Mouse (Mus musculus) brain, embryonic 14.5 days (tissue): Measurements from ENCODE around the gene Unc5cl. TPM values are rescaled to one million over a fixed set of nuclear protein-coding genes. Genes with fewer than 3 reads are reported as not detected.

Experiments used
- DNase-seq: peaks from one replicate; pipeline ENCODE4 v3.0.0-alpha.2; 2011; ENCODE audit warnings: low read depth
- CTCF ChIP-seq: fragments of 200-500 bp; IDR thresholded peaks from 2 replicates; pipeline ENCODE4 v1.5.1; 2012; ENCODE audit warnings: inconsistent platforms, mild to moderate bottlenecking, moderate library complexity, borderline replicate concordance; ENCODE audit not compliant: insufficient read depth, insufficient read length; ENCODE audit errors: extremely low read depth
- POLR2A ChIP-seq: fragments of 200-500 bp; IDR thresholded peaks from 2 replicates; pipeline ENCODE4 v1.6.1; 2012; ENCODE audit warnings: mild to moderate bottlenecking, inconsistent platforms, borderline replicate concordance; ENCODE audit not compliant: poor library complexity, insufficient read depth, insufficient read length, severe bottlenecking; ENCODE audit errors: extremely low read depth
- polyA plus RNA-seq: library from polyadenylated mRNA; depleted of rRNA; stranded (reverse); fragments of >200 nt; gene quantifications from 2 replicates; pipeline ENCODE4 v1.2.3, GENCODE M21; 2012

Gene Unc5cl
- polyA plus RNA-seq, 1 experiment = 0.14 TPM

GRCm38 (mm10) chr17:48523056-48523455 is 68.4 kb downstream of the Unc5cl start:
- no peak for TF ChIP-seq CTCF
- TF ChIP-seq POLR2A = no peak
- DNase-seq = no peak

- TF ChIP-seq POLR2A = no peak
- TF ChIP-seq CTCF = no peak
- peak; percentile 46 for DNase-seq
Measured at GRCm38 (mm10) chr17:48533844-48534705, 79.4 kb downstream of the Unc5cl start.

- peak; percentile 42 for DNase-seq
Measured at GRCm38 (mm10) chr17:48538328-48538727, 83.6 kb downstream of the Unc5cl start.

DNA sequence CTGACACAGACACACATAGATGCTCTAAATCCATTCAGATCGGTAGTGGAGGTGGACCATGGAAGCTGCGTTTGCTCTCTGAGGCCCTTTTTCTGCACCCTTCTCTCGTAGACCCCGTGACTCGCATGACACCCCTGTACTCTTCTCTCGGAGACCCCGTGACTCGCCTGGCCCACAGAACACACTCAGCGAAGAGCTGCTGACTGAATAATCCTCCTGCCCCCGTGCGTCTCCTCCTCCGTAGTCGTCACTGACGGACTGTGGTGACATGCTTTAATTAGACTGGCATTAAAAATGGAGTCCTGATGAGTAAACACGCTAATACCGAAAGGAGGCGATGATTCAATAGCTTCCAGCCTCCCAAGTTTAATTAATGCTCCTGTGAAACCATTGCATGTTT is 84.6 kb downstream of the Unc5cl start:
- no peak for DNase-seq

More at GRCm38 (mm10) chr17:48538328-48538727, 83.6 kb downstream of the Unc5cl start:
- TF ChIP-seq CTCF (peak; percentile 59; the same call in 1 of the 2 replicates), POLR2A (no peak)

DNA sequence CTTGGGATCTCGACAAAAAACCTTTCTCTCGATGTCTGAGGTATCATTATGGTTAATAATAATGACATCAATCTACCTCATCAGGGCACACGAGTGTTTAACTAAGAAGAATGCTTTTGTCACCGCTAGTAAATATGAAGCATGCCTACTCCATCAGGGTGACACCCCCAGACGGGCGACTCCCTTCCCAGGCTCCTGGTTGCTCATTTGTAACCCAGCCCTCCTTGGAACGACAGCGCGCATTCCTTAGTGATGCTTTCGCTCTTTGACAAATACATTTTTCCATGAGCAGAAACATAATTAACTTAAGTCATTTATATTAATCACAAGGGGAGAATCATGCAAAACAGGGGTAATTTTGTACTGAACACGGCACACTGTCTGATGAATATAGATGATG is 88.0 kb downstream of the Unc5cl start:
- no peak for TF ChIP-seq CTCF
- DNase-seq = peak; percentile 23

More for the DNA sequence above, 84.6 kb downstream of the Unc5cl start:
- TF ChIP-seq POLR2A (no peak), CTCF (no peak)

DNA sequence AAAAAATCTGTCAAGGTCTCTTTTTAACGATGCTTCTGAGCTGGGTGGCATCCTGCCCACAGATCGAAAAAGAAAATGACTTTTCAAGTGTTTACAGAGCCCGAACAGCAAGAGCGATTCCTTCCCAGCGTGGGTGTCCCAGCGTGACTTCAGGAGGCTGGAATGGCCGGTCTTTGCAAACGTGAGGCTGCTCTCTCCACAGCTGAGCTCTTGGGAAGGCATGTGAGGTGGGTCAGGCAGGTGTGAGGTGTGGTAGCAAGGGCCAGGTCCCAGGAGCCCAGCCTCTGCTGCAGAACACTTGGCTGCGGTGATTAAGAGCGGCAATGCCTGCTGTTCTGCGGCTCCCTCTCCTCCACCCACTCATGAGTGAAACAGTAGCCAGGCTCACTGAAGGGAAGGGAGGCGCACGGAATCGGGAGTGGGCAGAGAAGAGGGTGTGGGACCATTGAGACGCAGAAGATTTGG is 88.6 kb downstream of the Unc5cl start:
- TF ChIP-seq CTCF (no peak), POLR2A (no peak)
- peak; percentile 42 for DNase-seq

GRCm38 (mm10) chr17:48544722-48545121 is 90.0 kb downstream of the Unc5cl start:
- TF ChIP-seq CTCF = no peak
- no peak for TF ChIP-seq POLR2A
- DNase-seq = no peak

DNA sequence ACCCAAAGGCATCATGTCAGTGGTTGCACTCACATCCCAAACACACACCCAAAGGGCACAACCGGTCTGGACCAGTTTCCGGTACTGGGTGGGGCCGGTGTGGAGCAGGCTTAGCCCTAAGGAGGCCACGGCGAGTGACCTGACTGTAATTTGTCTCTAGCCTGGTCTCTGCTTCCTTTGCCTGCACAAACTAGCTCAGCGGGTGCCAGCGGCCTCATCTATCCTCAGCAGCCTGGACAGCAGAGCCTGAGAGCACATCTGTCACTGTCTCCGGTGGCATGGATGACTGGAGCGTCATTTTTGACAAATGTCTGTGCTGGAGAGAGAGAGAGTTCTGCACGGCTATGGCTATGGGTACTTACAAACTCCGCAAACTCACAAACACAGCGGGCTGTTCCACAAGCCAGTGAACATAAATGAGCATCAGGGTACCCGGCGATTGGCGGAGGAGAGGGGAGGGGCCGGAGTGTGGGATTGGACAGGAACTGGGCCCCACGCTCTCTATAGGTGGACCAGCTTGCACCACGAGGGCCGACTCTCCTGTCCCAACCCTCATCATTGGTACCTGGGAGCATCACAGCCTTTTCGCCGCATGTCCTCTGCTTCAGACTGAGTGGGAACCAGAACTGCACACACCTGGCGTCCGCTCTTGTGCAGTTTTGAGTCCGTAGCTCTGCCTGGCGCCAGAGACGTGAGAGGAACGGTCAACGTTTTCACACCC is 90.7 kb downstream of the Unc5cl start:
- DNase-seq = peak; percentile 55
- TF ChIP-seq CTCF = no peak

- TF ChIP-seq POLR2A (no peak), CTCF (no peak)
- no peak for DNase-seq
Measured at GRCm38 (mm10) chr17:48546036-48546435, 91.3 kb downstream of the Unc5cl start.

DNA sequence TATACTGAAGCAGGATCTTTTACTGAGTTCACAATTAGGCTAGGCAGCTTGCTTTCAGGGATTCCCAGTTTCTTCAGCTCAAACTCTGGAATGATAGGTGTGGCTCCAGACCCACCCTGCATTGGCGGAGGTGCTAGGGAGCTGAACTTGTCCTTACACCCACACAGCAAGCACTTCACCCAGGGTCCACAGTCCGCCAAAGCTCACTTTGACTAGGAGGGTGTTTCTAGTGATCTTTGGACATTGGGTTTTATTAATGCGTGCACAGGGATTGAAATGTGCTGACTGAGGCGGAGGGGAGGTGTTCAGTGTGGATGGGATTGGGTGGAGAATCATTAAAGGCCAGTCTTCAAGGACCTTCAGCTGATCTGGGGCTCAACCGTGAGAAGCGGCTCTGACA is 93.0 kb downstream of the Unc5cl start:
- no peak for DNase-seq
- TF ChIP-seq CTCF = no peak
- no peak for TF ChIP-seq POLR2A

DNA sequence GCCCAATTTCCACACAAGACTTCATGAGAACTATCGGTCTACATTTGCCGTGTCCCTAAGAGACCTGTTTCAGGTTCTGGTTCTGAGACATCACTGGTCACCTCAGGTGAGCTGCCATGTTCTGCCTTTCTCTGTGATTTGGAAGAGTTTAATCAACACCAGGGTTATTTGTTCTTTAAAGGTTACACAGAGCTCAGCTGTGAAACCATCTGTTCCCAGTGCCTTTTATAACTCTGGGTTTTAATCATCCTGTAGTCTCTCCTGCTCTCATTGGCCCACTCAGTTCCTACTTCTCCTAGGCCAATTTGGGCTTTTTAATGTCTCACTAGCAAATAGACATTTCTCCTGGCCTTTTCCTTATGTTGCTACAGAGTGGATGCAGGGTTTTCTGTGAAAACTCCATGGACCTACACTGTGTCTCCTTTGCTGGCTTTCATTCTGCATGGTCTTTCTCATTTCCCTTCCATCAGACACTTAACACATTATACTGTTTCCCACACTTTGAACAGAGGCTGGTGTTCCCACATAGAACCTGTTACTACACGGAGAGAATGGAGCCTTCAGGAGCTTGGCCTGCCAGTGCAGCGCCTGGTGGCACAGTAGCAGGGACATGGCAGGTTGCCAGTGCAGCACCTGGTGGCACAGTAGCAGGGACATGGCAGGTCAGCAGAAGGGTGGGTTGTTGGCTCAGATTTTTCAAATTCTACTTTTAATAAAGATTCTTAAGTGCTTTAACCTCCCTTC is 97.3 kb downstream of the Unc5cl start:
- DNase-seq = no peak
- TF ChIP-seq CTCF (no peak), POLR2A (no peak)
